Mouse (Mus musculus) heart, embryonic 11.5 days (tissue): ENCODE measurements at regions not wholly inside any gene's neighbourhood (a gene's known extent, or its start where the extent isn't known, plus 50 kb on each side); places are given as distances from the start of the nearest gene placed in this dataset.

ENCODE experiments used
- ATAC-seq: fragments of 200-750 bp; cut with Nextera tagmentation; replicated peaks from 2 replicates; pipeline ENCODE4 v1.8.0; 2017; ENCODE audit warnings: moderate library complexity; ENCODE audit not compliant: insufficient number of reproducible peaks, low FRiP score, low TSS enrichment
- H3K27ac ChIP-seq: fragments of 300-500 bp; sonication (generic); 2 replicates; pipeline ENCODE4 v1.5.1; 2014; ENCODE audit warnings: mild to moderate bottlenecking, low read depth, low read length
- H3K27me3 ChIP-seq: fragments of 300-500 bp; sonication (generic); 2 replicates; pipeline ENCODE4 v1.6.1; 2014; ENCODE audit warnings: mild to moderate bottlenecking, low read length, mixed read lengths; ENCODE audit not compliant: control insufficient read depth, insufficient read depth
- H3K36me3 ChIP-seq: fragments of 300-500 bp; sonication (generic); 2 replicates; pipeline ENCODE4 v1.6.1; 2014; ENCODE audit warnings: mild to moderate bottlenecking, low read length, moderate library complexity, mixed read lengths; ENCODE audit not compliant: control insufficient read depth, insufficient read depth
- H3K4me1 ChIP-seq: fragments of 300-500 bp; sonication (generic); 2 replicates; pipeline ENCODE4 v1.6.1; 2014; ENCODE audit warnings: low read length; ENCODE audit not compliant: control insufficient read depth, insufficient read depth
- H3K4me2 ChIP-seq: fragments of 300-500 bp; sonication (generic); 2 replicates; pipeline ENCODE4 v1.6.1; 2014; ENCODE audit warnings: mild to moderate bottlenecking, moderate library complexity
- H3K4me3 ChIP-seq: fragments of 300-500 bp; sonication (generic); 2 replicates; pipeline ENCODE4 v1.5.1; 2014; ENCODE audit warnings: low read depth, low read length
- H3K9ac ChIP-seq: fragments of 300-500 bp; sonication (generic); 2 replicates; pipeline ENCODE4 v1.6.1; 2014; ENCODE audit warnings: mild to moderate bottlenecking, low read depth, low read length, moderate library complexity
- H3K9me3 ChIP-seq: fragments of 300-500 bp; sonication (generic); replicated peaks from 2 replicates; pipeline ENCODE4 v1.6.1; 2016; ENCODE audit warnings: low read length; ENCODE audit not compliant: control insufficient read depth
- WGBS: fragments of 180-500 bp; shearing (Covaris S2); extraction: QIAGEN DNeasy Blood & Tissue Kit; methylation state at CpG from one replicate; pipeline ENCODE4 v1.1.7; 2014; ENCODE audit not compliant: insufficient replicate concordance; 5-methylcytosine and 5-hydroxymethylcytosine counted together

- Histone ChIP-seq H3K4me2 (no peak overlapping the region), H3K9ac (no peak overlapping the region), H3K27me3 (no peaks in the 10 kb centered on the region), H3K36me3 (no peaks in the 10 kb centered on the region), H3K9me3 (no peaks in the 10 kb centered on the region), H3K27ac (no peak overlapping the region), H3K4me3 (no peak overlapping the region), H3K4me1 (no peaks in the 10 kb centered on the region)
- no peak for ATAC-seq
- 52% methylated on average over 1 of the region's 1 CpGs for WGBS
These were observed 1236.6 kb downstream of the Hace1 start for GRCm38 (mm10) chr10:46814271-46814670.

GRCm38 (mm10) chr10:46819133-46819532 lies 1241.5 kb downstream of the Hace1 start:
- Histone ChIP-seq H3K9me3 (no peaks in the 10 kb centered on the region), H3K4me3 (no peak overlapping the region), H3K4me1 (no peaks in the 10 kb centered on the region), H3K27me3 (no peaks in the 10 kb centered on the region), H3K36me3 (no peaks in the 10 kb centered on the region), H3K4me2 (no peak overlapping the region), H3K27ac (no peak overlapping the region), H3K9ac (no peak overlapping the region)
- no peak for ATAC-seq
- 78% methylated on average over 2 of the region's 2 CpGs for WGBS

DNA sequence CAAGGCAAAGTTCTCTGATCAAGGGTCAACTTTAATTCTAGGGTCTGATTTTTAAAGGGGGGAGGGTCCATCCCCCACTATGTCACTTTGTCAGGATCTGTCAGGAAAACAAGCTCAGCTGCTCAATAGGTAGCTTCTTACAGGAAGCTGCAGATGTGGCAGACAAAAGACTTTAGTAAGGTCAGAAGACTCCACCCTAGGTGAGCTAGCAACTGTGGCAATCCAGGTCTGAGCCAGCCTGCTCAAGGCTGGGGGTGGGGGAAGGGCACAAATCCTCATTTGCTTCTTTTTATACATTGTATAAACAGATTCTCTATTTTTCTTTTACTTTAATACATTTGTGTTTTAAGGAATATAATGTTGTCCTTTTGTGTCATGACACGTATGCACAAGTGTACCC lies 1242.3 kb downstream of the Hace1 start:
- H3K4me1 ChIP-seq: no peaks in the 10 kb centered on the region
- no peak for ATAC-seq
- H3K36me3 ChIP-seq: no peaks in the 10 kb centered on the region
- no peak overlapping the region for H3K4me2 ChIP-seq
- 87% methylated on average over 1 of the region's 1 CpGs for WGBS
- no peak overlapping the region for H3K9ac ChIP-seq
- H3K27ac ChIP-seq: no peak overlapping the region
- H3K9me3 ChIP-seq: no peaks in the 10 kb centered on the region
- no peak overlapping the region for H3K4me3 ChIP-seq
- H3K27me3 ChIP-seq: no peaks in the 10 kb centered on the region

GRCm38 (mm10) chr10:46823837-46824236 lies 1246.2 kb downstream of the Hace1 start:
- H3K27me3 ChIP-seq: no peaks in the 10 kb centered on the region
- no peaks in the 10 kb centered on the region for H3K4me1 ChIP-seq
- no peaks in the 10 kb centered on the region for H3K36me3 ChIP-seq
- no peak overlapping the region for H3K27ac ChIP-seq
- no peaks in the 10 kb centered on the region for H3K9me3 ChIP-seq
- ATAC-seq: no peak
- no peak overlapping the region for H3K4me3 ChIP-seq
- H3K9ac ChIP-seq: no peak overlapping the region
- 88% methylated on average over 1 of the region's 1 CpGs for WGBS
- no peak overlapping the region for H3K4me2 ChIP-seq

DNA sequence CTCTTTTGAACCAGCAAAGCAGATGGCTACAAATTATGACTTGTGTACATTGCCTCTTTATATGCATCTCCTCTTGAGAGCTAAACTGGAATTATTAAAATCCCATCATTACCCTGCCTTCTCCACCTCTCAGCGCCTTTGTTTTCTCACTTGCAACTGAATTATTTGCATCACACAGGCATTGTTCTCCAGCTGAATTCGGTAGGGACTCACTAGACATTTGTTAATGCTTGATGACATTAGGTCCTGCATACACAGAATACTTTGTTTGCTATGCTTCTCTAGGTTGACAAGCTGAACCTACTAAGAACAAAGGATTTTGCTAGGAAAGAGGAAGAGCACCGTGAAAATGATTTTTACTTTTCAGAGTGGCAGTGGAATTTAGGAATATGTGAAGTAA lies 1248.4 kb downstream of the Hace1 start:
- no peak overlapping the region for H3K9ac ChIP-seq
- no peak overlapping the region for H3K4me3 ChIP-seq
- no peaks in the 10 kb centered on the region for H3K4me1 ChIP-seq
- H3K36me3 ChIP-seq: no peaks in the 10 kb centered on the region
- no peaks in the 10 kb centered on the region for H3K27me3 ChIP-seq
- H3K4me2 ChIP-seq: no peak overlapping the region
- no peaks in the 10 kb centered on the region for H3K9me3 ChIP-seq
- 63% methylated on average over 3 of the region's 3 CpGs for WGBS
- no peak overlapping the region for H3K27ac ChIP-seq
- no peak for ATAC-seq

DNA sequence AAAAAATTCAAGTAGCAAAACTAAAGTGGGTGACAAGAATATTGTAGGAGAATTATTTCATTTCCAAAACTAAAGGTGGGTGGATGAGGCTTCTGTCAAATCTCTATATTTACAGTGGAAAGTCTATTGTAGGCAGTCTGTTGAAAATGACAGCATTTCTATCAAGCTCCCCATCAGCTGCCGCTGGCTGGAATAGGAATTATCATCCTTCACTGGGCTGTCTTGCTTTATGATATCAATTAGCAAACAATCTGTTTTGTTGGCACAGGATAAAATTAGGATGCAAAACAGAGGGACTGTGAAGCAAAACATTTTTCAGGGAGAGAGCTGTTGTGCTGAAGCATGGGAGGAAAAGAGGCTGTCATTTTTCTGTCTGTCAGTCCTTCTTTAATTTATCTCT lies 1249.0 kb downstream of the Hace1 start:
- ATAC-seq: no peak
- WGBS: 64% methylated on average over 1 of the region's 1 CpGs

DNA sequence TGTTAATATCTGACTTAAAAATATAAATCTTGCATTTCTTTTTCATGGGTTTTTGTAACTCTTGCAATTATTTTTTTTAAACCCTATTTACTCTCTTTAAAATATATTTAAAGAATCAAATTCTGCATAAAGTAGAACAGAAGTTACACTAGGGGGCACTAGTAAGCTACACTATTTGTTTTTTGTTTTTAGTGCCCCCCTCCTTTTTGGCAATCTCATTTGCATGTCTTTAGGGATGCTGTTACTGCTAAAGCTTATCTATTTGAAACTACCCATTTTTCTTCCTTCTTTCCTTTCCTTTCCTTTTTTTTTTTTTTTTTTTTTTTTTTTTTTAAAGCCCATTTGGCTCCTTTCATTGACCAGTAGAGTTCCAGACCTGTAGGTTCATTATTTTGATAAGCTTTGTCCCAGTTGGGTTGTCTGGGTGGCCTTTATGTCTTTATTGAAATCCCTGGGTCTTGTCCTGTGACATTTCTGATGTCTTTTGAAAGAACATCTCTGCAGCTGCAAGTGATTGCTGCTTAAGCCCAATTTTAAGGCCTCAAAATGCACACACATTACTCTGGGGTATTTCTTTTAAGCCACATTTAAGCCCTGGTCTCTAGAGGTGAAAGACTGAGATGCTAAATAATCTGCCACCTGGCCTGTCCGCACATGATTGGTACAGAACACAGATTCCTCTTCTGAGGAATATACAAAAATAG lies 1249.6 kb downstream of the Hace1 start:
- H3K4me2 ChIP-seq: no peak overlapping the region
- no peaks in the 10 kb centered on the region for H3K4me1 ChIP-seq
- ATAC-seq: no peak
- 75% methylated on average over 1 of the region's 1 CpGs for WGBS
- H3K9me3 ChIP-seq: no peaks in the 10 kb centered on the region
- no peaks in the 10 kb centered on the region for H3K36me3 ChIP-seq
- no peak overlapping the region for H3K4me3 ChIP-seq
- H3K27me3 ChIP-seq: no peaks in the 10 kb centered on the region
- no peak overlapping the region for H3K27ac ChIP-seq
- H3K9ac ChIP-seq: no peak overlapping the region

More for the DNA sequence above, 1249.0 kb downstream of the Hace1 start:
- no peak overlapping the region for H3K4me3 ChIP-seq
- H3K9ac ChIP-seq: no peak overlapping the region
- H3K36me3 ChIP-seq: no peaks in the 10 kb centered on the region
- no peaks in the 10 kb centered on the region for H3K4me1 ChIP-seq
- no peaks in the 10 kb centered on the region for H3K9me3 ChIP-seq
- no peaks in the 10 kb centered on the region for H3K27me3 ChIP-seq
- no peak overlapping the region for H3K27ac ChIP-seq
- H3K4me2 ChIP-seq: no peak overlapping the region

GRCm38 (mm10) chr10:46828164-46828563 lies 1250.5 kb downstream of the Hace1 start:
- 60% methylated on average over 2 of the region's 2 CpGs for WGBS
- H3K9me3 ChIP-seq: no peaks in the 10 kb centered on the region
- no peak overlapping the region for H3K4me2 ChIP-seq
- ATAC-seq: no peak
- no peaks in the 10 kb centered on the region for H3K4me1 ChIP-seq
- no peak overlapping the region for H3K9ac ChIP-seq
- no peak overlapping the region for H3K27ac ChIP-seq
- H3K27me3 ChIP-seq: no peaks in the 10 kb centered on the region
- no peak overlapping the region for H3K4me3 ChIP-seq
- no peaks in the 10 kb centered on the region for H3K36me3 ChIP-seq

- WGBS: 71% methylated on average over 3 of the region's 3 CpGs
- H3K9me3 ChIP-seq: no peaks in the 10 kb centered on the region
- H3K36me3 ChIP-seq: no peaks in the 10 kb centered on the region
- no peak overlapping the region for H3K9ac ChIP-seq
- H3K4me2 ChIP-seq: no peak overlapping the region
- no peak overlapping the region for H3K4me3 ChIP-seq
- ATAC-seq: no peak
- no peak overlapping the region for H3K27ac ChIP-seq
- no peaks in the 10 kb centered on the region for H3K27me3 ChIP-seq
- no peaks in the 10 kb centered on the region for H3K4me1 ChIP-seq
These were observed 1268.1 kb downstream of the Hace1 start for GRCm38 (mm10) chr10:46845578-46846314.
